Mouse (Mus musculus): ENCODE measurements around the gene Dhrs11.
"Not testable (repeated sequence)": the region's sequence is repeated elsewhere in the genome, so short reads cannot be mapped to it uniquely, and the experiment has no call there.

Dhrs11 gene

DNA sequence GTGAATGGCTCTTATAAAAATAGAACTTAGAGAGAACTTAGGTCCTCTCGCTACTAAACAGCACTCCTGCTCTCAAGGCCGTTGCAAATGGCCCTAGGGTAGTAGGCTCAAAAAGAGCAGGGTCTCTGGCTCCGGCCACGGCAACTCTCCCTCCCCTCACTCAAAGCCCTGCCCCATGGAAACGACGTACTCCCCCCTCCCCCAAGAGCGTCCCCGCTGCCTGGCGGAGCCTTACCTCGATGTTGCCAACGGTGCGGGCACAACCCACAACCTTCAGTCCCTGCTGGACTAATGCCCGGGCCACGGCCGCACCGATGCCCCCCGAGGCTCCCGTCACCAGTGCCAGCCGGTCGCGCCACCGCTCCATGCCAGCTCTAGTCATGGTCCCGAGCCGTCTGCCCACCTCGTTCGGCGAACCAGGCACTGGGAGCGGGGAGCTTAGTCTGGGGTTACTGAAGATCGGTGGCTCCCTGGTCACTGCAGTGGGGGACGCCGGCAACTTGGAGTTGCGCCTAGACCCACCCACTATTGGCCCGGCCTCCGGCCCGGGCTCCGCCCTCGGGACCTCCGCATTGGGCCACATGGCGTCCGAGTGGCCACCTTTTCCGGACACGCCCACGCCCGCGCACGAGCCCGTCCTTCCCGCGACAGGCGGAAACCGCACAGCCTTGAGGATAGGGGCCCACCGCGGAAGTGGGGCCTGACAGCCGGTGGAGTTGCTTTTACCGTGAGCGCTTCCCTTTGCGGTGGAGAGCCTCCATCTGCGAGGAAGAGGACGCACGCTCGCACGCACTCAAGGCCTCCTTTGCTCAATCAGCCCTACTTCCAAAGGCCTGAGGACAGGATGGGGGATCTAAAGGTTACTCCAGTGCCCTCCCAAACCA lies at the start of gene Dhrs11:
Dhrs11 (minus strand) TSS at position 479 of the 884 bp plus-strand sequence.
- peak; percentile 95 for DNase-seq

DNA sequence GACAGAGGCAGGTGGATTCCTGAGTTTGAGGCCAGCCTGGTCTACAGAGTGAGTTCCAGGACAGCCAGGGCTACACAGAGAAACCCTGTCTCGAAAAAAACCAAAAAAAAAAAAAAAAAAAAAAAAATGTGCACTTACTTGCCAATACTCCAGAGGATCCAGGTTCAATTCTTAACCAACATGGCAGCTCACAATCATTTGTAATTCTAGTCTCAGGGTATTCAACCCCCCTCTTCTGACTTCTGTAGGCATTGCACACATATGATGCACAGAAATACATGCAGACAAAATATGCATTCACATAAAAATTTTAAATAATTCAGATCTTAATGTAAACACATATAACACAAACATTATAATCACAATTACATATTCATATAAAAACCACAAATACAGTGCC lies 47.2 kb upstream of the Dhrs11 start:
- DNase-seq = not testable (repeated sequence)

GRCm38 (mm10) chr11:84873042-84873833 lies 44.4 kb upstream of the Dhrs11 start:
- no peak for DNase-seq

- no peak for DNase-seq
Measured at GRCm38 (mm10) chr11:84871548-84872069, 42.8 kb upstream of the Dhrs11 start.

DNA sequence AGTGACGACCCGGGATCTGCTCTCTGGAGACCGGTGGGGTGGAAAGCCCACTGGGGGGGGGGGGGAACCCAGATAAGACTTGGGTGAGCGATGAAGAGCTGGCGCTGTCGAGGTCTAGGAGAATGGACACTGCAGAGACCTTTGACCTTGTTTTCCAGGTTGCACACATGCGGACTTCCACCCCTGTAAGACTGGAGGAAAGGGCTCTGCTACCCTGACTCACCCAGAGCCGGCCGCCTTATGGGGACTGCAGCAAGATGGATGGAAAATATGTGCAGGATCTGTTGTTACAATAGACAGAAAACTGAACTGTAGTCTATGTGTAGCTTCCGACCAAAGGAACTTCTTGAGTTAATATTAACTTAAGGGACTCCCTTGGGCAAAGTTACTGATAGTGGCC lies 42.3 kb upstream of the Dhrs11 start:
- DNase-seq = peak; percentile 45

- DNase-seq = peak; percentile 93
Measured at GRCm38 (mm10) chr11:84870337-84871043, 41.7 kb upstream of the Dhrs11 start, which contains the start of gene Ggnbp2. Gene Ggnbp2, minus strand, starts transcription at chr11:84870817.

- peak; percentile 93 for DNase-seq
Measured at GRCm38 (mm10) chr11:84869537-84870232, 40.9 kb upstream of the Dhrs11 start.

- no peak for DNase-seq
Measured at GRCm38 (mm10) chr11:84868786-84869259, 40.0 kb upstream of the Dhrs11 start.

- DNase-seq = no peak
Measured at GRCm38 (mm10) chr11:84867586-84867985, 38.8 kb upstream of the Dhrs11 start.

DNA sequence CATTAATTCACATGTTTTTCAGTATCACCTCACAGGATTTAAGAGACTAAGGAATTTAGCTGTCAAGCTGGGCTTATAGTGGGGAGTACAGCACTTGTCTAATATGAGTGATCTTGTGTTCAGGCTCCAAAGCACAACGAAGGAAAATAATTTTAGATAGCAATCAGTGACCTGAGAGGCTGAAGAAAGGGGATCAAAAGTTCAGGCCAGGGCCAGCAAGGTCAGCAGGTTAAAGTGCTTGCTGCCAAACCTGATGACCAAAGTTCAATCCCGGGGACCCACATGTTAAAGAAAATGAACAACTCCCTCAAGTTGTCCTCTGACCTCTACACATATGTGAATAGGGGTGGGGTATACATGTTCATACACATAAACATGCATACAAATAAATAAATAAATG lies 36.5 kb upstream of the Dhrs11 start:
- no peak for DNase-seq

DNA sequence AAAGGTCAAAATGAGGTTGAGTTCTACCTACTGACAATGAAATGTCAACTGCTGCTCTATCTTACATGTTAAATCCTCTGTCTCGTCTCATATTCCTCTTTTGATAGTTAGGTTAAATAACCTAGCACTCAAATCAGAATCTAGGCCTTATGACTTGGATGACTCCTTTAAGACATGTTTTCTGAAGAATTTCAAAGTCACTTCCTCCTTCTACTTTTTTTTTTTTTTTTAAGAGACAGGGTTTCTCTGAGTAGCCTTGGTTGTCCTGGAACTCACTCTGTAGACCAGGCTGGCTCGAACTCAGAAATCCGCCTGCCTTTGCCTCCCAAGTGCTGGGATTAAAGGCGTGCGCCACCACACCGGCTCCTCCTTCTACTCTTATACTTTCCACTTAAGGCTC lies 26.5 kb upstream of the Dhrs11 start:
- no peak for DNase-seq

- DNase-seq = no peak
Measured at GRCm38 (mm10) chr11:84847475-84848090, 18.8 kb upstream of the Dhrs11 start.

GRCm38 (mm10) chr11:84846741-84847474 lies 18.1 kb upstream of the Dhrs11 start:
- DNase-seq = no peak

DNA sequence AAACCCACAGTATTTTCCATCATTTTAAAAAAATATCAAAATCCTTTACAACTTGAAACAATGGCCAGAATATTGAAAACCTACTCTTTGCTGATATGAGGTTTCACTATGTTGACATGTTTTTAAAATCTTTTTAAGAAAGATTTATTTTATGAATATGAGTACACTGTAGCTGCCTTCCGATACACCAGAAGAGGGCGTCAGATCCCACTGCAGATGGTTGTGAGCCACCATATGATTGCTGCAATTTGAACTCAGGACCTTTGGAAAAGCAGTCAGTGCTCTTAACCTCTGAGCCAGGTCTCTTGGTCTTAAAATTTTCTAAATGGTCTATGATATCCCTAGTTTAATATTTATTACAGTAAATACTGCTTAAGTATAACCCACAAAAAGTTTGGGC lies 10.5 kb upstream of the Dhrs11 start:
- DNase-seq = no peak

GRCm38 (mm10) chr11:84829495-84829894 lies 701 bp upstream of the Dhrs11 start:
- DNase-seq = not testable (repeated sequence)

- no peak for DNase-seq
Measured at GRCm38 (mm10) chr11:84827901-84828503, 792 bp downstream of the Dhrs11 start.

DNA sequence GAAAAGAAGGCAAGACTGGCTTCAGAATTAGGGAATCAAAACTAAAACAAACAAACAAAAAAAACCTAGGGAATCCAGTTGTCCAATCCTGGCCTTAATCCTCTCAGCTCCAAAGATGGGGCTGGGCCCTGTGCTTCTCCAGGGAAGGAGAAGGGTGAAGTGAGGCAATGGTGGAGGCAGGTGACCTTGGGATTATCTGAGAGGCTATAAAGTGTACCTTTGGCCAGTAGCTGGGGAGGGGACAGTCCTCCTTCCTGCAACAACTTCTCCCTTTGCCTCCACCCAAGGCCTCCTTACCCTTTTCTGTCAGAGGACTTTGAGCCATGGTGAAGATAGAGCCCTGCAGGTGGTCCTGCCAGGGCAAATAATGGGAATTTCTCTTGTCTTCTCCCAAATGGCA lies 1.3 kb downstream of the Dhrs11 start:
- no peak for DNase-seq

DNA sequence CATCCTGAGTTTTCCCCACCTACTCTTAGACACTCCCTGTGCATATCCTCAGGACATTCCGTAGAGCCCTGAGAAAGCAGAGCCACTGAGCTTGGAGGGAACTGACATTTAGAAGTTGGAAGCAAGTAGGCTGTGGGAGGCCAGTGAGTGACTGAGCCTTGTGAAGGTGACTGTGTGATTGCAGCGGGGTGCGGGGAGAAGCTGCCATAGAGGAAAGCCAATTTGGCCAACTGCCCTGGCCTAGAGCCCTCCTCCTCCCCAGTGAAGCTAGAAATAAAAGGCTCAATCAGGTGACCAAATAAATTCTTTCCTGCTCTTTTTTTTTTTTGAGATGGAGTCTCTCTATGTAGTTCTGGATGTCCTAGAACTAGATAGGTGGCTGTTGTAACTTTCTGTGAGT lies 2.6 kb downstream of the Dhrs11 start:
- peak; percentile 61 for DNase-seq

- no peak for DNase-seq
Measured at GRCm38 (mm10) chr11:84825261-84825807, 3.5 kb downstream of the Dhrs11 start.

GRCm38 (mm10) chr11:84823484-84823897 lies 5.3 kb downstream of the Dhrs11 start:
- no peak for DNase-seq

Data from lung, postnatal 14 days (tissue).